Mouse (Mus musculus): ENCODE measurements around the gene Gm8653. TPM values are rescaled to one million over a fixed set of nuclear protein-coding genes. Genes with fewer than 3 reads are reported as not detected.
"Not testable (repeated sequence)": the region's sequence is repeated elsewhere in the genome, so short reads cannot be mapped to it uniquely, and the experiment has no call there.

Gene Gm8653
- not detected in 2 replicates for polyA plus RNA-seq (2016; fragmentation: Nextera tagmentation; extraction: Ambion mirVana)

DNA sequence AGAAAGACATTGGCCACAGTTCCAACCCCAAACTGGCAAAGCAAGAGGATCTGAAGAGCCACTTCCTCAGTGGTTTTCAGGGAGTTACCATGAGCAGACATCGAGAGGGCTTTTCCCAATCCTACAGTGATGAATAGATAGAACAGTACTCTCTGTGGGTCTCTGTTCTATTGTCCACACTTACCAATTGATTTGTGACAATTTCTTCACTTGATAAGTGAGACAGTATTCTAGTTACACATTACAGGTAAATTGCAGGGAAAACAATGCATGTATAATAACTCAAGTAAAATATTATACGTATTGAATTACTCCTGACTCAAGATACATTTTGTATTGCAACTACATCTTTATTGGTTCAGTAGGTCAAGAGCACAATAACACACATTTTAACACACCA lies at the start of gene Gm8653:
Gm8653 (minus strand) TSS at position 101 of the 400 bp plus-strand sequence.
- not testable (repeated sequence) for DNase-seq (ENCODE audit: low spot score); H3K27me3 ChIP-seq (replicated peaks; ENCODE audit: low read depth, poor library complexity, severe bottlenecking); H3K9me3 ChIP-seq; H3K36me3 ChIP-seq (replicated peaks); H3K4me1 ChIP-seq; H3K4me3 ChIP-seq; H3K27ac ChIP-seq (replicated peaks)
- WGBS = no CpG with 5 or more reads among the region's 2 CpGs

DNA sequence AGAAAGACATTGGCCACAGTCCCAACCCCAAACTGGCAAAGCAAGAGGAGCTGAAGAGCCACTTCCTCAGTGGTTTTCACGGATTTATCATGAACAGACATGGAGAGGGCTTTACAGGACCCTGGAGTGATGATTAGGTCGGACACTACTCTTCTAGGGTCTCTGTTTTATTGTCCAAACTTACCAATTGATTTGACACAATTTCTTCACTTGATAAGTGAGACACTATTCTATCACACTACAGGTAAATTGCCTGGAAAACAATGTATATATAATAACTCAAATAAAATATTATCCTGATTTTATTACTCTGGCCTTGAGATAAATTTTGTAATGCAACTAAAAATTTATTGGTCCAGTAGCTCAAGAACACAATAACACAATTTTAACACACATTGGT lies 28.3 kb upstream of the Gm8653 start, which contains the start of gene Gm8453:
Gm8453 (minus strand) TSS at position 101 of the 400 bp plus-strand sequence.
- not testable (repeated sequence) for H3K4me1 ChIP-seq; H3K27ac ChIP-seq (replicated peaks); H3K4me3 ChIP-seq; H3K36me3 ChIP-seq (replicated peaks); H3K27me3 ChIP-seq (replicated peaks; ENCODE audit: low read depth, poor library complexity, severe bottlenecking); H3K9me3 ChIP-seq; DNase-seq (ENCODE audit: low spot score)
- WGBS = 30% methylated on average over 2 of the region's 2 CpGs

GRCm38 (mm10) chr7:22189077-22189476 lies 12.0 kb downstream of the Gm8653 start, which contains the start of gene Vmn1r143:
Vmn1r143 (plus strand) TSS chr7:22189377.
- not testable (repeated sequence) for H3K9me3 ChIP-seq; DNase-seq (ENCODE audit: low spot score); H3K4me3 ChIP-seq; H3K27me3 ChIP-seq (replicated peaks; ENCODE audit: low read depth, poor library complexity, severe bottlenecking); H3K36me3 ChIP-seq (replicated peaks); H3K27ac ChIP-seq (replicated peaks); H3K4me1 ChIP-seq
- no CpG with 5 or more reads among the region's 3 CpGs for WGBS

DNA sequence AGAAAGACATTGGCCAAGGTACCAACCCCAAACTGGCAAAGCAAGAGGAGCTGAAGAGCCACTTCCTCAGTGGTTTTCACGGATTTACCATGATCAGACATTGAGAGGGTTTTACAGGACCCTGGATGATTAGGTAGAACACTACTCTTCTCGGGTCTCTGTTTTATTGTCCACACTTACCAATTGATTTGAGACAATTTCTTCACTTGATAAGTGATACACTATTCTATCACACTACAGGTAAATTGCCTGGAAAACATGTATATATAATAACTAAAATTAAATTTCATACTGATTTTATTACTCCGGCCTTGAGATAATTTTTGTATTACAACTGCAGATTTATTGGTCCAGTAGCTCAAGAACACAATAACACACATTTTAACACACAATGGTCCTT lies 37.1 kb downstream of the Gm8653 start, which contains the start of gene Vmn1r142:
Vmn1r142 (minus strand) TSS at position 101 of the 400 bp plus-strand sequence.
- H3K36me3 ChIP-seq (replicated peaks); DNase-seq (ENCODE audit: low spot score); H3K27me3 ChIP-seq (replicated peaks; ENCODE audit: low read depth, poor library complexity, severe bottlenecking); H3K4me1 ChIP-seq; H3K9me3 ChIP-seq; H3K4me3 ChIP-seq; H3K27ac ChIP-seq (replicated peaks): not testable (repeated sequence)
- no CpG with 5 or more reads among the region's 3 CpGs for WGBS

Other genes with a start within 250 kb of the Gm8653 start
- gene Vmn1r137, start 206.7 kb downstream of the Gm8653 start, polyA plus RNA-seq (2016; fragmentation: Nextera tagmentation; extraction: Ambion mirVana) = not detected in 2 replicates
- not detected in 2 replicates for gene Vmn1r138, start 172.4 kb downstream of the Gm8653 start, polyA plus RNA-seq (2016; fragmentation: Nextera tagmentation; extraction: Ambion mirVana)
- gene Gm6176, start 145.0 kb downstream of the Gm8653 start, polyA plus RNA-seq (2016; fragmentation: Nextera tagmentation; extraction: Ambion mirVana) = not detected in 2 replicates
- not detected in 2 replicates for gene Vmn1r139, start 132.2 kb downstream of the Gm8653 start, polyA plus RNA-seq (2016; fragmentation: Nextera tagmentation; extraction: Ambion mirVana)
- not detected in 2 replicates for gene Gm16451, start 83.0 kb downstream of the Gm8653 start, polyA plus RNA-seq (2016; fragmentation: Nextera tagmentation; extraction: Ambion mirVana)
- not detected in 2 replicates for gene Gm10666, start 66.5 kb downstream of the Gm8653 start, polyA plus RNA-seq (2016; fragmentation: Nextera tagmentation; extraction: Ambion mirVana)
- not detected in 2 replicates for gene Vmn1r142, start 37.2 kb downstream of the Gm8653 start, polyA plus RNA-seq (2016; fragmentation: Nextera tagmentation; extraction: Ambion mirVana)
- not detected in 2 replicates for gene Vmn1r143, start 11.9 kb downstream of the Gm8653 start, polyA plus RNA-seq (2016; fragmentation: Nextera tagmentation; extraction: Ambion mirVana)
- gene Gm8453, start 28.2 kb upstream of the Gm8653 start, polyA plus RNA-seq (2016; fragmentation: Nextera tagmentation; extraction: Ambion mirVana) = not detected in 2 replicates
- not detected in 2 replicates for gene Gm4187, start 128.5 kb upstream of the Gm8653 start, polyA plus RNA-seq (2016; fragmentation: Nextera tagmentation; extraction: Ambion mirVana)
- not detected in 2 replicates for gene Gm8660, start 169.8 kb upstream of the Gm8653 start, polyA plus RNA-seq (2016; fragmentation: Nextera tagmentation; extraction: Ambion mirVana)
- not detected in 2 replicates for gene Vmn1r148, start 212.3 kb upstream of the Gm8653 start, polyA plus RNA-seq (2016; fragmentation: Nextera tagmentation; extraction: Ambion mirVana)
- gene Vmn1r149, start 237.0 kb upstream of the Gm8653 start, polyA plus RNA-seq (2016; fragmentation: Nextera tagmentation; extraction: Ambion mirVana) = not detected in 2 replicates

Measured in embryonic facial prominence, embryonic 10.5 days (tissue).